Mouse (Mus musculus) heart, adult 11 months (tissue): Measurements from ENCODE around the gene Dimt1.
"Not testable (repeated sequence)": the region's sequence is repeated elsewhere in the genome, so short reads cannot be mapped to it uniquely, and the experiment has no call there.

Source experiments
- DNase-seq: peaks from one replicate; pipeline ENCODE4 v3.0.0; 2022

Gene Dimt1

GRCm38 (mm10) chr13:106996891-106997290, 50.0 kb downstream of the Dimt1 start:
- no peak for DNase-seq

- DNase-seq = not testable (repeated sequence)
These were observed 50.6 kb downstream of the Dimt1 start for GRCm38 (mm10) chr13:106997557-106997956.

GRCm38 (mm10) chr13:106998026-106998425, 51.1 kb downstream of the Dimt1 start:
- no peak for DNase-seq

- peak; percentile 90 for DNase-seq
These were observed 51.7 kb downstream of the Dimt1 start for GRCm38 (mm10) chr13:106998671-106999070.

- peak; percentile 69 for DNase-seq
These were observed 56.3 kb downstream of the Dimt1 start for GRCm38 (mm10) chr13:107003211-107003610.

GRCm38 (mm10) chr13:107008174-107008573, 61.2 kb downstream of the Dimt1 start:
- DNase-seq = no peak
